ENCODE assay signal across 12 mouse cellular contexts in the genomic region with DNA sequence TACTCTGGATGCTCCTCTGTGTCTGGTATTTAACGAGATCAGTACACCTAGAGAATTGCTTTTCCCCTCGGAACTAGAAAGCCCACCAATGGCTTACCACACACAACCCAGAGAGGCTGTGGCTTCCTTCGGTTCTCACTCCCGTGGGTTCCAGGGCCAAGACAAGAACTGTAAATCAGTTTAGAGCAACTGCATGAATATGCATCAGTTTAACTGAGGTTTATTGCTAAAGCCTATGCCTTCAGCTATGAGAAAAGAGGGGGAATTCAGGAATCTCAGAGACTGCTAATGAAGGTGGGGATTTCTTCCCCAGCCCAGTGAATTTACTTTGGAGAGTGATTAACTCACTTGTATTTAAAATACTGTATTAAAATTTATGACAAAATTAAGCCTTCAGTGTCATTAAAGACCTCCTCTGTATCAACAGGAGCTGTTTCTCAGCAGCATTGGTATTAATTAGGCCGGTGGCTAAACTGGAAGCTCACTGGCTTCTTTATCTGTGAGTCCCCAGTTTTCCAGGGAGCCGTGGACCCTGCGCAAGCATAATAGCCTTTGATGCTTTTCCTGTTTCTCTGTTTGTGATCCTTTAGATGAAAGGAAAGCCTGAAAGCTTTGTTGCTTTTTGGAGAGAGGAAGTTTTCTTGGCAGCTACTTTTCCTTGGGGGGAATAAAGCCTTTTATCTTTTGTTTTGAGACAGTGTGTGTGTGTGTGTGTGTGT. TPM values are rescaled to one million over a fixed set of nuclear protein-coding genes. Genes with fewer than 3 reads are reported as not detected.
A peak's percentile ranks its signal among the peaks of the same experiment; 100 is the strongest.
DNase-seq lines count a peak whose midpoint lies in the region; ATAC-seq and TF ChIP-seq lines count a peak whose summit lies in the region.
"Had no signal": no experiment of that assay in that cellular context is flagged by ENCODE, and none has a peak within 500 bp of the region (broad histone marks: within the 10 kb centered on the region; RNA-seq: fewer than 3 reads in every experiment).

No protein-coding gene starts in this region.

- no peak for TF ChIP-seq POLR2A in lung, adult 2 months (IDR thresholded peaks at IDR 0.05; ENCODE audit: borderline replicate concordance, extremely low read depth, low read depth, low read length)

- no peak overlapping the region for H3K4me2 ChIP-seq in heart, embryonic 12.5 days
- H3K4me2 ChIP-seq in heart, embryonic 11.5 days: no peak overlapping the region
- H3K4me2 ChIP-seq in hindbrain, embryonic 16.5 days (ENCODE audit: low read length): peak overlapping the region; percentile 45
- H3K4me2 ChIP-seq: liver, embryonic 12.5 days had no signal

- H3K4me3 ChIP-seq in heart, embryonic 12.5 days: no peak overlapping the region
- no peak overlapping the region for H3K4me3 ChIP-seq in heart, embryonic 11.5 days (ENCODE audit: low read depth, low read length)
- no peak overlapping the region for H3K4me3 ChIP-seq in hindbrain, embryonic 16.5 days (ENCODE audit: low read length)
- H3K4me3 ChIP-seq in lung, adult 2 months (replicated peaks; ENCODE audit: extremely low read depth, low read depth, low read length): no peak overlapping the region
- H3K4me3 ChIP-seq: liver, embryonic 12.5 days; myocyte had no signal

- ATAC-seq in heart, embryonic 12.5 days (ENCODE audit: insufficient number of reproducible peaks, low FRiP score): no peak
- no peak for ATAC-seq in heart, embryonic 11.5 days (replicated peaks; ENCODE audit: insufficient number of reproducible peaks, low FRiP score, low TSS enrichment)
- peak; percentile 81 for ATAC-seq in hindbrain, embryonic 16.5 days
- ATAC-seq: CD4-positive, CD25-positive, alpha-beta regulatory T cell, adult 4 months; liver, embryonic 12.5 days had no signal

- peak; percentile 58 to 65 for DNase-seq in right cerebral cortex, postnatal 10 days (ENCODE audit: low spot score in 2 of 2)
- no peak for DNase-seq in right cerebral cortex, adult 18-20 months
- no peak for DNase-seq in spleen, adult 12 weeks (ENCODE audit: low spot score)
- DNase-seq in urinary bladder, postnatal 25 days (ENCODE audit: low spot score): no peak
- DNase-seq in lung, adult 2 months: no peak
- DNase-seq: cerebellum, adult 18-20 months had no signal

- H3K4me1 ChIP-seq in heart, embryonic 12.5 days (replicated peaks): peaks cover 6% of the 10 kb centered on the region
- peaks cover 3% of the 10 kb centered on the region; the same call in 1 of the 2 replicates for H3K4me1 ChIP-seq in heart, embryonic 11.5 days (ENCODE audit: control insufficient read depth, insufficient read depth, low read length)
- peaks cover 12% of the 10 kb centered on the region for H3K4me1 ChIP-seq in hindbrain, embryonic 16.5 days (ENCODE audit: control insufficient read depth, insufficient read depth, low read depth, low read length)
- peaks cover 8% of the 10 kb centered on the region for H3K4me1 ChIP-seq in lung, adult 2 months (ENCODE audit: control insufficient read depth, insufficient read depth, low read length)
- H3K4me1 ChIP-seq: liver, embryonic 12.5 days had no signal

- H3K27me3 ChIP-seq in heart, embryonic 12.5 days (replicated peaks): no peaks in the 10 kb centered on the region
- H3K27me3 ChIP-seq in heart, embryonic 11.5 days (ENCODE audit: control insufficient read depth, insufficient read depth, low read length): no peaks in the 10 kb centered on the region
- H3K27me3 ChIP-seq in hindbrain, embryonic 16.5 days (replicated peaks; ENCODE audit: control insufficient read depth, insufficient read depth, low read length): no peaks in the 10 kb centered on the region
- H3K27me3 ChIP-seq: liver, embryonic 12.5 days had no signal

- H3K27ac ChIP-seq in heart, embryonic 12.5 days (ENCODE audit: poor library complexity, severe bottlenecking): 0 out of 2 replicates have a peak overlapping the region, but pooled peaks have one; percentile 25
- no peak overlapping the region for H3K27ac ChIP-seq in heart, embryonic 11.5 days (ENCODE audit: low read depth, low read length)
- peak overlapping the region; percentile 78 for H3K27ac ChIP-seq in hindbrain, embryonic 16.5 days (ENCODE audit: low read depth, low read length)
- H3K27ac ChIP-seq: liver, embryonic 12.5 days had no signal

- H3K9me3 ChIP-seq in heart, embryonic 12.5 days (replicated peaks): no peaks in the 10 kb centered on the region
- H3K9me3 ChIP-seq in heart, embryonic 11.5 days (replicated peaks; ENCODE audit: control insufficient read depth, low read length): no peaks in the 10 kb centered on the region
- no peaks in the 10 kb centered on the region for H3K9me3 ChIP-seq in hindbrain, embryonic 16.5 days (ENCODE audit: control insufficient read depth, low read length)

- TF ChIP-seq CTCF in lung, adult 2 months (IDR thresholded peaks at IDR 0.05; ENCODE audit: insufficient read depth, low read length): no peak

- H3K36me3 ChIP-seq in heart, embryonic 12.5 days: peaks cover 5% of the 10 kb centered on the region
- H3K36me3 ChIP-seq in heart, embryonic 11.5 days (ENCODE audit: control insufficient read depth, insufficient read depth, low read length): no peaks in the 10 kb centered on the region
- peaks cover 2% of the 10 kb centered on the region; the same call in 1 of the 2 replicates for H3K36me3 ChIP-seq in hindbrain, embryonic 16.5 days (ENCODE audit: control insufficient read depth, insufficient read depth, low read length)
- H3K36me3 ChIP-seq: liver, embryonic 12.5 days had no signal

- 44% methylated on average over 7 of the region's 7 CpGs for WGBS in heart, embryonic 12.5 days
- WGBS in heart, embryonic 11.5 days (ENCODE audit: insufficient replicate concordance): 37% methylated on average over 7 of the region's 7 CpGs
- WGBS in hindbrain, embryonic 16.5 days: 18% methylated on average over 7 of the region's 7 CpGs
- whole genome bisulfite sequencing in lung, adult 2 months: 46% methylated on average over 7 of the region's 7 CpGs

- no peak overlapping the region for H3K9ac ChIP-seq in heart, embryonic 12.5 days
- H3K9ac ChIP-seq in heart, embryonic 11.5 days (ENCODE audit: low read depth, low read length): no peak overlapping the region
- H3K9ac ChIP-seq in hindbrain, embryonic 16.5 days (ENCODE audit: low read depth, low read length): no peak overlapping the region; the same call in 1 of the 2 replicates
- H3K9ac ChIP-seq: liver, embryonic 12.5 days had no signal

RNA-seq across cellular contexts. Expression of a gene that starts 44.4 kb away (rescaled TPM):
- polyA plus RNA-seq in heart, embryonic 12.5 days (2016; fragmentation: Nextera tagmentation; extraction: Ambion mirVana): 10.0 TPM in 2 replicates
- polyA plus RNA-seq in heart, embryonic 11.5 days (2014; fragmentation: Nextera tagmentation; extraction: Ambion mirVana): 8.2 TPM in 2 replicates
- polyA plus RNA-seq in hindbrain, embryonic 16.5 days (2015; fragmentation: Nextera tagmentation; extraction: Ambion mirVana): 24.7 and 25.5 TPM in 2 replicates
- polyA plus RNA-seq in lung, adult 2 months (2012; rRNA removed): 5.8 and 8.0 TPM in 2 replicates
- polyA plus RNA-seq: CD4-positive, CD25-positive, alpha-beta regulatory T cell, adult 4 months had no signal

Comparison
In these comparisons a context has a peak if more than half of its experiments do, and no peak if none do; other contexts are left out.
1. DNase-seq: peak in right cerebral cortex, postnatal 10 days (2 of 2); none in right cerebral cortex, adult 18-20 months (single experiment), spleen, adult 12 weeks (single experiment), urinary bladder, postnatal 25 days (single experiment) and lung, adult 2 months (single experiment).